Mouse (Mus musculus): ENCODE data around the gene Angptl1. TPM values are rescaled to one million over a fixed set of nuclear protein-coding genes. Genes with fewer than 3 reads are reported as not detected.
A peak's percentile ranks its signal among the peaks of the same experiment; 100 is the strongest.

Angptl1 gene
- total RNA-seq, 2 experiments from 2014 or later: not detected

DNA sequence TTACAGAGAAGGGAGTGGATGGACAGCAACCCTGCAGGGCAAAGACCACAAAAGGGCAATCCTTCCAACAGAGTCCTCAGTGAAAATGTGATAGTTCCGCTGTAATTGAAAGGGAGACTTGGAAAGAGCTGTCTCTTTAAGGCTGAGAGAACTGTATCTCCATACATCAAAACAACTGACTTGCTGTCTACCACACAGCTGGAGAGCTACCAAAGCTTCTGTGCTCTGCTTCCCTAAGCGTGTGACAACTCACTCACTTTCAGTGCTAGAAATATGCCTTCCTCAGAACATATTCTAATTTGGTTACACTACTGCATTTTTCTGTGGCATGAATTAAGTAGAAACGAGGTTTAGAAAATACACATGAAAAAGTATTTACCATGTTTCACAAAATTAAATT is 25.9 kb downstream of the Angptl1 start:
- ATAC-seq (replicated peaks; ENCODE audit: low FRiP score, poor library complexity, severe bottlenecking): no peak

DNA sequence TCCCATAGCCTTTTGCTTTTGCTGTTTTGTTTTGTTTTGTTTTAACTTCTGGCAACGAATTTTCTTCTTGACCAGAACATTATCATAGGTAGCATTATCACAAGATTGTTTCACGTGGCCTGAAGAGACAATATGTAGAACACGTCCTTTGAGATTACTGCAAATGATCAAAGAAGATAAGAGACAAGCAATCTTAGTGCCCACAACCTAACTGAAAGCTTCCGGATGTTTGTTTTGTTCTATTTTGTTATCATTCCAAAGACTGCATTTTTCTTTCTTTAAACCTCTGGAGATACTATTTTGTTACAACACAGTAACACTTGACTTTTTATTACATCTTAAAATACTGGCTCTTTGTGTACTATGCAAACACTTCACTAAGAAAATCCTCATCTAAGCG is 31.7 kb downstream of the Angptl1 start:
- ATAC-seq (replicated peaks; ENCODE audit: low FRiP score, poor library complexity, severe bottlenecking): no peak

GRCm38 (mm10) chr1:156870616-156871015 is 32.3 kb downstream of the Angptl1 start:
- ATAC-seq (replicated peaks; ENCODE audit: low FRiP score, poor library complexity, severe bottlenecking): no peak

GRCm38 (mm10) chr1:156884782-156885181 is 46.4 kb downstream of the Angptl1 start:
- ATAC-seq (replicated peaks; ENCODE audit: low FRiP score, poor library complexity, severe bottlenecking): no peak

DNA sequence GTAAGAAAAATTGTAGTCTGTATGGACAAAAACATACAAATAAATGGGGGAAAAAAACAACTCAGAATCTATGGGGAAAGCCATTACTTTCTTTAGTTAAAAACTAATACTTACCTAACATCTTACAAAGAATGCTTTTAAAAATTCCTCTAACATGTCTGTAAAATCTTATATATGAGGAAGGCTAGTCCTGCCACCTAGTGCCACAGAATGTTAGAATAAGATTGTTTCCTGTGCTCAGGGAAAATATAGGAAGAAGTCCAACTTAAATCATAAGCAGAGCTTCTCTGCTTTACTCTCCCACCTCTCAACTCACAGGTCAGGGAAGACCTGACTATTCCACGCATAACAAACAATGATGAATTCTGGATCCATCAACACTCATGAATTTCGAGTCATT is 47.5 kb downstream of the Angptl1 start:
- ATAC-seq (replicated peaks; ENCODE audit: low FRiP score, poor library complexity, severe bottlenecking): no peak

- no peak for ATAC-seq (replicated peaks; ENCODE audit: low FRiP score, poor library complexity, severe bottlenecking)
Measured at GRCm38 (mm10) chr1:156888830-156889229, 50.5 kb downstream of the Angptl1 start.

DNA sequence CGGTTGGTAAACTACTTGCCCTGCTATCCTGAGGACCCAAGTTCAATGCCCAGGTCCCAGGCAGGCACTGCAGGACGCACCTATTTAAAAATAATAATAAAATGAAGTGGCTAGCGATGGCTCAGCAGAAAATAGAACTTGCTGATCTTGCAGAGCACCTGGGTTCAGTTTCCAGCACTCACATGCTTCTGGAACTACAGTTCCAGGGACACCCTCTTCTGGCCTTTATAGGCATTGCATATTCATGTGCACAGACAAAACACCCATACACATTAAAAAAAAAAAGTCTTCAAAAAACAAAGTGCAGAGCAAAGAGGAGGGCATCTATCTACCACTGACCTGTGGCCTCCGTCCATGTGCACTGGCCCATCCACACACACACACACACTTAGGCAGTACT is 53.2 kb downstream of the Angptl1 start:
- peak; percentile 35; the same call in 1 of the 2 replicates for ATAC-seq (replicated peaks; ENCODE audit: low FRiP score, poor library complexity, severe bottlenecking)

GRCm38 (mm10) chr1:156901689-156902088 is 63.3 kb downstream of the Angptl1 start:
- ATAC-seq (replicated peaks; ENCODE audit: low FRiP score, poor library complexity, severe bottlenecking): no peak

DNA sequence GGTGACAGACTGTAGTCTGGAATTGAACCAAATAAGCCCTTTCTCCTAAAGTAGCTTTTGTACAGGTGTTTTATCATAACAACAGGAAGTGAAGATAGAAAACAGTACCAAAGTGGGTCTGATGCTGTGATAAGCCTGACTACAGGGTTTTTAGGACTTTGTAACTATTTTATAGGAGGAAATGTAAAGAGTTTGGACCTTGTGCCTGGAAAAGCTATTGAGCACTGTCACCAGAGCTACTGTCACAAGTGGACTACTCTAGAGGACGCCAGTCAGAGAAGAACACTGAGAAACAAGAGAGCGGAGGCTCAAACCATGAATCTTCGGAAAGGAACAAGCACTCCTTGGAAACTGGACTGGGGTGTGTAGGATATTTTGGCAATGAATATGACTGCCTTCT is 65.5 kb downstream of the Angptl1 start:
- ATAC-seq (replicated peaks; ENCODE audit: low FRiP score, poor library complexity, severe bottlenecking): no peak

DNA sequence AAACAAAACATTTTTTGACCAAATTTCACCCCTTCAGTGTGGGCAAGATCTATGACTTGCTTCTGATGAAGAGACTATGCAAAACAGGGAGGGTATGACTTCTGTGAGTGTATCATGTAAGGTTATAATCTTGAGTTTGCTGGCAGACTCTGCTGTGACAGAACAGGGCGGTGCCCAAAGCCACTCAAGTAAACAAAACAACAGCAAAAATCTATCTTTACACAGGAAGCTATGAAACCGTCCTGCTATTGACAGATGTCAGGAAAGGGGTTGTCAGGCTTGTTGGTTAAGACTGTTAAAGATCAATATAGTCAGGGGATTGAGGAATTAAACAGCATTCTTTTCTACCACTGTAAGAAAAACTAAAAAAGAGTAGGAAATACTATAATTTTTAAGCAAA is 67.3 kb downstream of the Angptl1 start:
- ATAC-seq (replicated peaks; ENCODE audit: low FRiP score, poor library complexity, severe bottlenecking): no peak

GRCm38 (mm10) chr1:156909265-156909664 is 70.9 kb downstream of the Angptl1 start:
- ATAC-seq (replicated peaks; ENCODE audit: low FRiP score, poor library complexity, severe bottlenecking): no peak

DNA sequence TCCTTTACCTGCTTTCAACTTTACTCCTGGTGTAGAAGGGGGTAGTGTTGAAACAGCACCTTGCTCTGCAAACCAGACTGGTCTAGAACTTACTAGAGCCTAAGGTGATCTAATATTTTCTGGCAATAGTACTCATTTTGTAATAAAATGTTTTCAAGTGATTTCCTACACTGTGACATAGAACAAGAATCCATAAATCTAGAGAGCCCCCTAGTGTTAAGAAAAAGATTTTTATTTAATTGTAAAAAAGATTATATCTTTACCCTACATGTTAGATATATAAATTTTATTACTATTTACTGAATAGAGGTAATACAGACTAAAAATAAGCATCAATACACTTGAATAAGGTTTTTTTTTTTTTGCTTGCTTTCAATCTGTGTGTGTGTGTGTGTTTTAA is 71.5 kb downstream of the Angptl1 start:
- no peak for ATAC-seq (replicated peaks; ENCODE audit: low FRiP score, poor library complexity, severe bottlenecking)

Other genes starting within 250 kb of the Angptl1 start
- gene Tor3a, start 164.2 kb upstream of the Angptl1 start, total RNA-seq (2015; ENCODE audit: low replicate concordance): 4.4 and 4.8 TPM in 2 replicates
- 4.9 and 8.3 TPM in 2 replicates for gene Tor3a, start 164.2 kb upstream of the Angptl1 start, total RNA-seq (2017; ENCODE audit: low replicate concordance)
- gene Fam20b, start 119.5 kb upstream of the Angptl1 start, total RNA-seq (2015; ENCODE audit: low replicate concordance): 6.5 and 10.6 TPM in 2 replicates
- 15.5 and 19.9 TPM in 2 replicates for gene Fam20b, start 119.5 kb upstream of the Angptl1 start, total RNA-seq (2017; ENCODE audit: low replicate concordance)
- gene Ralgps2, start 101.1 kb downstream of the Angptl1 start, total RNA-seq (2015; ENCODE audit: low replicate concordance): 2.1 and 3.6 TPM in 2 replicates
- gene Ralgps2, start 101.1 kb downstream of the Angptl1 start, total RNA-seq (2017; ENCODE audit: low replicate concordance): 3.1 and 6.6 TPM in 2 replicates

Data from erythroblast, adult 5-6 weeks (primary cell).